Mouse (Mus musculus) myocyte (in vitro differentiated cells): ENCODE measurements around the gene Tsc22d2. TPM values are rescaled to one million over a fixed set of nuclear protein-coding genes. Genes with fewer than 3 reads are reported as not detected.

Source experiments
- H3K27me3 ChIP-seq: one replicate; pipeline ENCODE4 v1.6.1; 2011; ENCODE audit not compliant: control insufficient read depth, insufficient read depth, insufficient read length
- H3K36me3 ChIP-seq: one replicate; pipeline ENCODE4 v1.6.1; 2011; ENCODE audit not compliant: control insufficient read depth, insufficient read depth
- H3K4me2 ChIP-seq: one replicate; pipeline ENCODE4 v1.6.1; 2011; ENCODE audit warnings: low read depth, control low read depth
- H3K4me3 ChIP-seq: one replicate; pipeline ENCODE4 v1.5.1; 2011; ENCODE audit warnings: mild to moderate bottlenecking, control low read depth, moderate library complexity
- H3K79me2 ChIP-seq: one replicate; pipeline ENCODE4 v1.6.1; 2011; ENCODE audit not compliant: control insufficient read depth, insufficient read depth
- H3ac ChIP-seq: one replicate; pipeline ENCODE4 v1.6.1; 2011; ENCODE audit not compliant: control insufficient read depth, insufficient read length
- CEBPB ChIP-seq: IDR thresholded peaks from 2 replicates; pipeline ENCODE4 v1.6.1; 2011; ENCODE audit warnings: mild to moderate bottlenecking, moderate library complexity; ENCODE audit not compliant: poor library complexity, insufficient read depth, severe bottlenecking
- E2F4 ChIP-seq: IDR thresholded peaks from one replicate; pipeline ENCODE4 v1.6.1; 2011; ENCODE audit warnings: mild to moderate bottlenecking, control low read depth, moderate library complexity; ENCODE audit not compliant: insufficient read depth
- MAX ChIP-seq: IDR thresholded peaks from one replicate; pipeline ENCODE4 v1.6.1; 2011; ENCODE audit warnings: low read depth, mild to moderate bottlenecking, control low read depth
- MYOD1 ChIP-seq, 3 experiments: IDR thresholded peaks; one replicate each; pipeline ENCODE4 v1.6.1; 2011; ENCODE audit warnings: control low read depth in 2 of 3, low read depth in 2 of 3, mild to moderate bottlenecking in 2 of 3, moderate library complexity in 1 of 3; ENCODE audit not compliant: insufficient read length in 2 of 3, control insufficient read depth in 1 of 3
- MYOG ChIP-seq, 3 experiments: IDR thresholded peaks; one replicate each; pipeline ENCODE4 v1.6.1; 2011; ENCODE audit warnings: control low read depth in 2 of 3, low read depth in 2 of 3, mild to moderate bottlenecking in 2 of 3; ENCODE audit not compliant: insufficient read length in 2 of 3, control insufficient read depth in 1 of 3, insufficient read depth in 1 of 3
- POLR2A ChIP-seq: IDR thresholded peaks from one replicate; pipeline ENCODE4 v1.6.1; 2011; ENCODE audit warnings: low read depth, mild to moderate bottlenecking, control low read depth, moderate library complexity; ENCODE audit not compliant: insufficient read length
- POLR2AphosphoS2 ChIP-seq: IDR thresholded peaks from one replicate; pipeline ENCODE4 v1.6.1; 2011; ENCODE audit warnings: low read depth, control low read depth; ENCODE audit not compliant: insufficient read length
- REST ChIP-seq: IDR thresholded peaks from one replicate; pipeline ENCODE4 v1.6.1; 2011; ENCODE audit warnings: mild to moderate bottlenecking, control low read depth, moderate library complexity; ENCODE audit not compliant: insufficient read depth, insufficient read length
- SRF ChIP-seq: IDR thresholded peaks from one replicate; pipeline ENCODE4 v1.6.1; 2011; ENCODE audit warnings: low read depth; ENCODE audit not compliant: control insufficient read depth, insufficient read length
- TCF12 ChIP-seq: IDR thresholded peaks from one replicate; pipeline ENCODE4 v1.6.1; 2011; ENCODE audit warnings: mild to moderate bottlenecking, control low read depth; ENCODE audit not compliant: poor library complexity, insufficient read depth, severe bottlenecking
- TCF3 ChIP-seq: IDR thresholded peaks from one replicate; pipeline ENCODE4 v1.6.1; 2011; ENCODE audit warnings: low read depth, control low read depth; ENCODE audit not compliant: insufficient read length
- USF1 ChIP-seq: IDR thresholded peaks from one replicate; pipeline ENCODE4 v1.6.1; 2011; ENCODE audit warnings: low read depth, mild to moderate bottlenecking, control low read depth, moderate library complexity
- polyA plus RNA-seq: library from polyadenylated mRNA; unstranded; fragments of >200 nt; fragmentation: generic; extraction: Trizol; gene quantifications from one replicate; pipeline ENCODE4 v1.2.1, GENCODE M21; 2012; ENCODE audit warnings: missing spikeins

Tsc22d2 gene
- polyA plus RNA-seq, 1 experiment: 14.2 TPM

DNA sequence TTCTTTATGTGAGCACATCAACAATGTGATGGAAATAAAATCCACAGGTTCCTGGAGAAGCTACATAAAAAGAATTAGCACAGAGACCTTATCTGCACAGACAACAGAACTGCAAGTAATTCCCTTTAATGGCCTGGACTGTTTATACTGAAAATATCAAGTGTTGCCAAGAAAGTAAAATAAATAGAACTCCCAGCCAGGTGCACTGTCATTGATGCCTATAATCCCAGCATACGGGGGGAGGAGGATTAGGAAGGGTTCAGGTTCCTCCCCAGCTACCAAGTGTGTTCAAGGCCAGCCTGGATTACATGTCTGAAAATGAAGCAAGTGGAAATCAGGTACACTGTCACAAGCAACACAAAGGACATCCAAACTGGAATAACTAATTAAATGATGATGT is 29.5 kb upstream of the Tsc22d2 start:
- TF ChIP-seq POLR2A (no peak), REST (no peak), SRF (no peak), USF1 (no peak), MYOG (IDR thresholded peaks at IDR 0.05; ENCODE audit: control insufficient read depth in 1 of 3, insufficient read depth in 1 of 3, insufficient read length in 2 of 3, low read depth in 2 of 3) (no peak), MYOD1 (IDR thresholded peaks at IDR 0.05; ENCODE audit: control insufficient read depth in 1 of 3, insufficient read length in 2 of 3, low read depth in 2 of 3) (no peak), POLR2AphosphoS2 (no peak)
- Histone ChIP-seq H3K4me2 (no peak overlapping the region), H3ac (no peak overlapping the region), H3K36me3 (no peaks in the 10 kb centered on the region), H3K27me3 (no peaks in the 10 kb centered on the region), H3K4me3 (no peak overlapping the region), H3K79me2 (no peaks in the 10 kb centered on the region)

GRCm38 (mm10) chr3:58388731-58389130 is 25.8 kb upstream of the Tsc22d2 start:
- H3K4me3 ChIP-seq: no peak overlapping the region
- H3K27me3 ChIP-seq: no peaks in the 10 kb centered on the region
- no peak overlapping the region for H3ac ChIP-seq
- H3K79me2 ChIP-seq: no peaks in the 10 kb centered on the region
- H3K36me3 ChIP-seq: no peaks in the 10 kb centered on the region
- H3K4me2 ChIP-seq: no peak overlapping the region
- TF ChIP-seq TCF12: no peak
- no peak for TF ChIP-seq POLR2AphosphoS2
- TF ChIP-seq MAX: no peak
- no peak for TF ChIP-seq TCF3
- TF ChIP-seq MYOG (IDR thresholded peaks at IDR 0.05; ENCODE audit: control insufficient read depth in 1 of 3, insufficient read depth in 1 of 3, insufficient read length in 2 of 3, low read depth in 2 of 3): no peak
- TF ChIP-seq E2F4: no peak
- TF ChIP-seq POLR2A: no peak
- no peak for TF ChIP-seq USF1
- no peak for TF ChIP-seq CEBPB
- TF ChIP-seq SRF: no peak
- no peak for TF ChIP-seq REST
- TF ChIP-seq MYOD1 (IDR thresholded peaks at IDR 0.05; ENCODE audit: control insufficient read depth in 1 of 3, insufficient read length in 2 of 3, low read depth in 2 of 3): no peak

DNA sequence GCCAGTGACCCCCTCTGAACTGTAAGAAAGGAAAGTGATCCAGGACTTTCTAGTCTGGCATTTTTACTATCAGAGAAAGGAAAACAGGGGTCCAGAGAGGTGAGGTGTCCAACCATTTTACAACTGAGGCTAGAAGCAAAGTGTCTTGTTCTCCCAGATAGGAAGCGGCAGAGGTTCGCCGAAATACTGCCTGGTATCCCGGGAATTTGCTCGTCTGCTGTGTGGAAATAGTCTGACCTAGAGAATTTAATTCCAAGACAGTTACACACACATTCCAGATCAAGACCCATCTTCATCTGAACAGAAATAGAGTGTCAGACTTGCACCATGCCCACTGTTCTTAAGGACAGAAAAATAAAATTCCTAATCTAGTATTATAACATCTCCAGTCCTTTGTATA is 16.0 kb upstream of the Tsc22d2 start:
- Histone ChIP-seq H3K79me2 (no peaks in the 10 kb centered on the region), H3K36me3 (no peaks in the 10 kb centered on the region), H3K4me2 (no peak overlapping the region), H3K4me3 (no peak overlapping the region), H3ac (no peak overlapping the region), H3K27me3 (no peaks in the 10 kb centered on the region)
- TF ChIP-seq TCF12 (no peak), MAX (no peak), USF1 (no peak), POLR2AphosphoS2 (no peak), POLR2A (no peak), TCF3 (no peak)

DNA sequence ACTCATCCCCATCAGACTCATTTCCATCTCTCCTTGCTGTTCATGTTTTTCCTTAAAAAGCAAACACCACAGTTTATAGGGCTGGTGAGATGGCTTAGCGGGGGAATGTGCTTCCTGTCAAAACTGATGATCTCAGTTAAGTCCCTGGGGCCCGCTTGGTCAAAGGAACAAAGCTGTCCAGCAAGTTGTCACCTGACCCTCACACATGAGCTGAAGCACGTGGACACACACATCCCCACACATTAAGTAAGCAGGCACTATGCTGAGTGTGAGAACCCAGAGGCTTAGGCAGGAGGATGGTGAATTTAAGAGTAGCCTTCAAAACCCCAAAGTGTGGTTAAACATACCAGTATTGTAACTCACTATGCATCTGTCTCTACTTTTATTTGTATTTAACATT is 14.6 kb upstream of the Tsc22d2 start:
- Histone ChIP-seq H3K4me2 (no peak overlapping the region), H3ac (no peak overlapping the region), H3K27me3 (no peaks in the 10 kb centered on the region), H3K79me2 (no peaks in the 10 kb centered on the region), H3K36me3 (no peaks in the 10 kb centered on the region), H3K4me3 (no peak overlapping the region)
- TF ChIP-seq TCF3 (no peak), TCF12 (no peak), MYOD1 (IDR thresholded peaks at IDR 0.05; ENCODE audit: control insufficient read depth in 1 of 3, insufficient read length in 2 of 3, low read depth in 2 of 3) (no peak), POLR2A (no peak), MAX (no peak), REST (no peak)

- no peak overlapping the region for H3K4me3 ChIP-seq
- H3K36me3 ChIP-seq: no peaks in the 10 kb centered on the region
- H3K79me2 ChIP-seq: peaks cover 11% of the 10 kb centered on the region
- H3K27me3 ChIP-seq: no peaks in the 10 kb centered on the region
- no peak overlapping the region for H3K4me2 ChIP-seq
- TF ChIP-seq REST (no peak), TCF12 (no peak), MAX (no peak), MYOG (IDR thresholded peaks at IDR 0.05; ENCODE audit: control insufficient read depth in 1 of 3, insufficient read depth in 1 of 3, insufficient read length in 2 of 3, low read depth in 2 of 3) (no peak), SRF (no peak), POLR2AphosphoS2 (no peak), CEBPB (no peak), POLR2A (no peak), E2F4 (no peak), TCF3 (no peak), MYOD1 (IDR thresholded peaks at IDR 0.05; ENCODE audit: control insufficient read depth in 1 of 3, insufficient read length in 2 of 3, low read depth in 2 of 3) (no peak), USF1 (no peak)
- no peak overlapping the region for H3ac ChIP-seq
Measured at GRCm38 (mm10) chr3:58411669-58412068, 2.8 kb upstream of the Tsc22d2 start.
